Mouse (Mus musculus) thymus, adult 2 months (tissue): Measurements from ENCODE around the gene Snrpd3.

ENCODE experiments used
- CTCF ChIP-seq: fragments of 200-500 bp; IDR thresholded peaks from 2 replicates; pipeline ENCODE4 v1.5.1; 2012; ENCODE audit warnings: mild to moderate bottlenecking, control low read depth, low read length, moderate library complexity, borderline replicate concordance; ENCODE audit not compliant: control insufficient read depth, poor library complexity, insufficient read depth; ENCODE audit errors: extremely low read depth
- POLR2A ChIP-seq: fragments of 200-500 bp; IDR thresholded peaks from 2 replicates; pipeline ENCODE4 v1.6.1; 2012; ENCODE audit warnings: mild to moderate bottlenecking, low read length, control low read depth, moderate library complexity; ENCODE audit not compliant: control insufficient read depth, poor library complexity, insufficient read depth; ENCODE audit errors: extremely low read depth

DNA sequence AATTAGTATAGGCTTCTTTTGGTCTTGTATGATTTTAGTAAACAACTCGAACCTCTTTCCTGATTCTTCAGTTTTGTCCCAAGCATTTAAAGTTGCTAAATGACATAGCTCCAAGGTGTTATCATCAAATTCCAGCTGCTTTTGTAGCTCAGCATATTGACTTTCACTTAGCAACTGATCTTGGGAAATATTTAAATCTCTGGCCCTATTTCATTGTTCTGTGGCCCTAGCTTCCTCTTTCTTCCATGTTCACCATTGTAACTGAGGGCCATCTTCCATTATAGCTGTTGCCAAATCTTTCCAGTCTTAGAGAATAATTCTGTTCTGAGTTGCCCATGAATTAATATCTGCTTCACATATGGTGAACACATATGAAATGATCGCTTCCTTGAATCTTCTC is 26.6 kb upstream of the Snrpd3 start:
- TF ChIP-seq CTCF (no peak), POLR2A (no peak)
